Mouse (Mus musculus) telencephalon, adult 2 months (tissue): ENCODE results near the gene Dnaaf5.

Source experiments
- DNase-seq: peaks from one replicate; pipeline ENCODE4 v3.0.0-alpha.2; 2011; ENCODE audit warnings: low read depth, low spot score

The Dnaaf5 gene

GRCm38 (mm10) chr5:139141326-139141725, 8.7 kb upstream of the Dnaaf5 start:
- DNase-seq = no peak

GRCm38 (mm10) chr5:139143890-139144289, 6.1 kb upstream of the Dnaaf5 start:
- DNase-seq = no peak

GRCm38 (mm10) chr5:139145726-139146125, 4.3 kb upstream of the Dnaaf5 start:
- no peak for DNase-seq

- DNase-seq = no peak
Measured at GRCm38 (mm10) chr5:139146476-139147075, 3.4 kb upstream of the Dnaaf5 start.

GRCm38 (mm10) chr5:139147178-139148078, 2.6 kb upstream of the Dnaaf5 start:
- DNase-seq = peak; percentile 81

- DNase-seq = no peak
Measured at GRCm38 (mm10) chr5:139149006-139149672, 884 bp upstream of the Dnaaf5 start.

GRCm38 (mm10) chr5:139150603-139151031, 594 bp downstream of the Dnaaf5 start:
- no peak for DNase-seq

GRCm38 (mm10) chr5:139160899-139161298, 10.9 kb downstream of the Dnaaf5 start:
- no peak for DNase-seq

GRCm38 (mm10) chr5:139161632-139162031, 11.6 kb downstream of the Dnaaf5 start:
- no peak for DNase-seq

GRCm38 (mm10) chr5:139166781-139167361, 16.8 kb downstream of the Dnaaf5 start:
- no peak for DNase-seq

- no peak for DNase-seq
Measured at GRCm38 (mm10) chr5:139167548-139167947, 17.5 kb downstream of the Dnaaf5 start.

GRCm38 (mm10) chr5:139171929-139172328, 21.9 kb downstream of the Dnaaf5 start:
- no peak for DNase-seq

- no peak for DNase-seq
Measured at GRCm38 (mm10) chr5:139174141-139174540, 24.1 kb downstream of the Dnaaf5 start.

GRCm38 (mm10) chr5:139174556-139175547, 24.8 kb downstream of the Dnaaf5 start:
- no peak for DNase-seq

GRCm38 (mm10) chr5:139178895-139179631, 29.0 kb downstream of the Dnaaf5 start:
- DNase-seq = no peak

- DNase-seq = no peak
Measured at GRCm38 (mm10) chr5:139183131-139183530, 33.1 kb downstream of the Dnaaf5 start.

- no peak for DNase-seq
Measured at GRCm38 (mm10) chr5:139183601-139184000, 33.6 kb downstream of the Dnaaf5 start.

GRCm38 (mm10) chr5:139184897-139185296, 34.9 kb downstream of the Dnaaf5 start:
- DNase-seq = no peak

- no peak for DNase-seq
Measured at GRCm38 (mm10) chr5:139189726-139190125, 39.7 kb downstream of the Dnaaf5 start.

GRCm38 (mm10) chr5:139190958-139191357, 40.9 kb downstream of the Dnaaf5 start:
- DNase-seq = peak; percentile 83
